Mouse (Mus musculus): ENCODE results near the gene Egfr. TPM values are rescaled to one million over a fixed set of nuclear protein-coding genes. Genes with fewer than 3 reads are reported as not detected.

Gene Egfr
- polyA plus RNA-seq, 1 experiment from 2014 or later: 26.3 TPM

GRCm38 (mm10) chr11:16740691-16741611 lies 11.1 kb upstream of the Egfr start:
- H3K27ac ChIP-seq (ENCODE audit: low read depth): peak overlapping the region; percentile 88; the same call in 1 of the 2 replicates
- no peaks in the 10 kb centered on the region for H3K27me3 ChIP-seq (ENCODE audit: insufficient read depth, low read length)
- no peak overlapping the region for H3K4me2 ChIP-seq (ENCODE audit: low read depth, low read length)
- no peak for DNase-seq
- H3K4me1 ChIP-seq (ENCODE audit: insufficient read depth): no peaks in the 10 kb centered on the region; the same call in 1 of the 2 replicates
- H3K4me3 ChIP-seq (ENCODE audit: low read depth, low read length): no peak overlapping the region
- TF ChIP-seq EP300 (IDR thresholded peaks at IDR 0.05; ENCODE audit: low read depth) (no peak), CTCF (IDR thresholded peaks at IDR 0.05; ENCODE audit: low read depth) (no peak)
- no peak for ATAC-seq
- 67% methylated on average over 10 of the region's 10 CpGs for WGBS (ENCODE audit: insufficient replicate concordance)
- no peak overlapping the region for H3K9ac ChIP-seq (replicated peaks)
- H3K9me3 ChIP-seq (ENCODE audit: low read length): no peaks in the 10 kb centered on the region
- H3K36me3 ChIP-seq (replicated peaks; ENCODE audit: insufficient read depth, low read length): no peaks in the 10 kb centered on the region

- no peak for TF ChIP-seq CTCF (IDR thresholded peaks at IDR 0.05; ENCODE audit: low read depth)
- peak; percentile 86 for TF ChIP-seq EP300 (IDR thresholded peaks at IDR 0.05; ENCODE audit: low read depth)
- H3K9ac ChIP-seq (replicated peaks): no peak overlapping the region
- H3K27me3 ChIP-seq (ENCODE audit: insufficient read depth, low read length): no peaks in the 10 kb centered on the region
- ATAC-seq (peak; percentile 97), DNase-seq (peak; percentile 55)
- no peaks in the 10 kb centered on the region; the same call in 1 of the 2 replicates for H3K4me1 ChIP-seq (ENCODE audit: insufficient read depth)
- no peak overlapping the region for H3K4me2 ChIP-seq (ENCODE audit: low read depth, low read length)
- H3K9me3 ChIP-seq (ENCODE audit: low read length): no peaks in the 10 kb centered on the region
- H3K4me3 ChIP-seq (ENCODE audit: low read depth, low read length): no peak overlapping the region
- peak overlapping the region; percentile 88 for H3K27ac ChIP-seq (ENCODE audit: low read depth)
- no peaks in the 10 kb centered on the region for H3K36me3 ChIP-seq (replicated peaks; ENCODE audit: insufficient read depth, low read length)
- 48% methylated on average over 4 of the region's 4 CpGs for WGBS (ENCODE audit: insufficient replicate concordance)
Observed at GRCm38 (mm10) chr11:16742251-16742650, 9.8 kb upstream of the Egfr start.

GRCm38 (mm10) chr11:16742821-16743220 lies 9.2 kb upstream of the Egfr start:
- H3K4me2 ChIP-seq (ENCODE audit: low read depth, low read length): no peak overlapping the region
- H3K4me1 ChIP-seq (ENCODE audit: insufficient read depth): no peaks in the 10 kb centered on the region; the same call in 1 of the 2 replicates
- peak overlapping the region; percentile 88 for H3K27ac ChIP-seq (ENCODE audit: low read depth)
- TF ChIP-seq EP300 (IDR thresholded peaks at IDR 0.05; ENCODE audit: low read depth): no peak
- no peak for TF ChIP-seq CTCF (IDR thresholded peaks at IDR 0.05; ENCODE audit: low read depth)
- no peaks in the 10 kb centered on the region for H3K27me3 ChIP-seq (ENCODE audit: insufficient read depth, low read length)
- no peaks in the 10 kb centered on the region for H3K9me3 ChIP-seq (ENCODE audit: low read length)
- H3K4me3 ChIP-seq (ENCODE audit: low read depth, low read length): no peak overlapping the region
- 64% methylated on average over 2 of the region's 2 CpGs for WGBS (ENCODE audit: insufficient replicate concordance)
- ATAC-seq: peak; percentile 63
- no peak for DNase-seq
- no peaks in the 10 kb centered on the region for H3K36me3 ChIP-seq (replicated peaks; ENCODE audit: insufficient read depth, low read length)
- H3K9ac ChIP-seq (replicated peaks): no peak overlapping the region

GRCm38 (mm10) chr11:16751457-16751982 lies 483 bp upstream of the Egfr start:
- ATAC-seq: no peak
- peak overlapping the region; percentile 54 for H3K4me2 ChIP-seq (ENCODE audit: low read depth, low read length)
- peaks cover 15% of the 10 kb centered on the region; the same call in 1 of the 2 replicates for H3K27me3 ChIP-seq (ENCODE audit: insufficient read depth, low read length)
- no peaks in the 10 kb centered on the region for H3K9me3 ChIP-seq (ENCODE audit: low read length)
- H3K27ac ChIP-seq (ENCODE audit: low read depth): peak overlapping the region; percentile 76
- TF ChIP-seq EP300 (IDR thresholded peaks at IDR 0.05; ENCODE audit: low read depth) (no peak), CTCF (IDR thresholded peaks at IDR 0.05; ENCODE audit: low read depth) (no peak)
- H3K4me1 ChIP-seq (ENCODE audit: insufficient read depth): peaks cover 3% of the 10 kb centered on the region; the same call in 1 of the 2 replicates
- H3K36me3 ChIP-seq (replicated peaks; ENCODE audit: insufficient read depth, low read length): no peaks in the 10 kb centered on the region
- peak overlapping the region; percentile 73 for H3K9ac ChIP-seq (replicated peaks)
- 32% methylated on average over 7 of the region's 7 CpGs for WGBS (ENCODE audit: insufficient replicate concordance)
- DNase-seq: no peak
- peak overlapping the region; percentile 61 for H3K4me3 ChIP-seq (ENCODE audit: low read depth, low read length)

GRCm38 (mm10) chr11:16752349-16753153 lies 548 bp downstream of the Egfr start:
- WGBS (ENCODE audit: insufficient replicate concordance): under 1% methylated on average over 68 of the region's 68 CpGs
- peak; percentile 64 for ATAC-seq
- peak; percentile 42 for DNase-seq

More at GRCm38 (mm10) chr11:16752349-16753153, 548 bp downstream of the Egfr start:
- Histone ChIP-seq H3K4me3 (ENCODE audit: low read depth, low read length) (peak overlapping the region; percentile 61), H3K36me3 (replicated peaks; ENCODE audit: insufficient read depth, low read length) (no peaks in the 10 kb centered on the region), H3K27me3 (ENCODE audit: insufficient read depth, low read length) (peaks cover 15% of the 10 kb centered on the region; the same call in 1 of the 2 replicates), H3K9me3 (ENCODE audit: low read length) (no peaks in the 10 kb centered on the region), H3K4me1 (ENCODE audit: insufficient read depth) (peaks cover 3% of the 10 kb centered on the region; the same call in 1 of the 2 replicates), H3K9ac (replicated peaks) (peak overlapping the region; percentile 73), H3K4me2 (ENCODE audit: low read depth, low read length) (peak overlapping the region; percentile 54), H3K27ac (ENCODE audit: low read depth) (peak overlapping the region; percentile 76)
- 0 out of 2 replicates have a peak, but pooled peaks have one; percentile 9 for TF ChIP-seq CTCF (IDR thresholded peaks at IDR 0.05; ENCODE audit: low read depth)
- TF ChIP-seq EP300 (IDR thresholded peaks at IDR 0.05; ENCODE audit: low read depth): no peak
